Mouse (Mus musculus): Measurements from ENCODE around the gene Ywhab. TPM values are rescaled to one million over a fixed set of nuclear protein-coding genes. Genes with fewer than 3 reads are reported as not detected.

Gene Ywhab
- polyA plus RNA-seq (2012; rRNA removed): 28.4 and 34.4 TPM in 2 replicates

GRCm38 (mm10) chr2:163994654-163994976 lies at the start of gene Ywhab:
Gene Ywhab, plus strand, starts transcription at chr2:163994960.

GRCm38 (mm10) chr2:164025150-164025549 lies 30.4 kb downstream of the Ywhab start, which contains the start of gene Pabpc1l:
Gene Pabpc1l, plus strand, starts transcription at chr2:164025450.

Other genes with a start within 250 kb of the Ywhab start
- 3.3 and 3.9 TPM in 2 replicates for gene Ada, start 244.7 kb upstream of the Ywhab start, polyA plus RNA-seq (2012; rRNA removed)
- 0.80 and 2.4 TPM in 2 replicates for gene Ccn5, start 174.1 kb upstream of the Ywhab start, polyA plus RNA-seq (2012; rRNA removed)
- 0.09 TPM in 1 of 2 replicates, not detected in the other for gene Kcnk15, start 141.3 kb upstream of the Ywhab start, polyA plus RNA-seq (2012; rRNA removed)
- 2.5 and 2.6 TPM in 2 replicates for gene Rims4, start 76.3 kb upstream of the Ywhab start, polyA plus RNA-seq (2012; rRNA removed)
- gene Pabpc1l, start 30.5 kb downstream of the Ywhab start, polyA plus RNA-seq (2012; rRNA removed): 0.37 and 0.75 TPM in 2 replicates
- gene Stk4, start 75.4 kb downstream of the Ywhab start, polyA plus RNA-seq (2012; rRNA removed): 10.1 and 11.9 TPM in 2 replicates
- 37.4 and 41.4 TPM in 2 replicates for gene Tomm34, start 76.2 kb downstream of the Ywhab start, polyA plus RNA-seq (2012; rRNA removed)
- 2.1 and 3.0 TPM in 2 replicates for gene Kcns1, start 176.2 kb downstream of the Ywhab start, polyA plus RNA-seq (2012; rRNA removed)
- not detected in 2 replicates for gene Wfdc5, start 187.8 kb downstream of the Ywhab start, polyA plus RNA-seq (2012; rRNA removed)
- not detected in 2 replicates for gene Wfdc12, start 195.6 kb downstream of the Ywhab start, polyA plus RNA-seq (2012; rRNA removed)
- not detected in 2 replicates for gene Wfdc15a, start 205.2 kb downstream of the Ywhab start, polyA plus RNA-seq (2012; rRNA removed)
- not detected in 2 replicates for gene Wfdc15b, start 226.7 kb downstream of the Ywhab start, polyA plus RNA-seq (2012; rRNA removed)
- gene Svs2, start 243.5 kb downstream of the Ywhab start, polyA plus RNA-seq (2012; rRNA removed): not detected in 2 replicates

Measured in colon, adult 2 months (tissue).